Mouse (Mus musculus) cerebellum, postnatal 10 days (tissue): ENCODE measurements at regions not wholly inside any gene's neighbourhood (a gene's known extent, or its start where the extent isn't known, plus 50 kb on each side); places are given as distances from the start of the nearest gene placed in this dataset.

Experiments
- DNase-seq, 2 experiments: peaks; one replicate each; pipeline ENCODE4 v3.0.0; 2021; ENCODE audit warnings: mixed read lengths in 2 of 2

DNA sequence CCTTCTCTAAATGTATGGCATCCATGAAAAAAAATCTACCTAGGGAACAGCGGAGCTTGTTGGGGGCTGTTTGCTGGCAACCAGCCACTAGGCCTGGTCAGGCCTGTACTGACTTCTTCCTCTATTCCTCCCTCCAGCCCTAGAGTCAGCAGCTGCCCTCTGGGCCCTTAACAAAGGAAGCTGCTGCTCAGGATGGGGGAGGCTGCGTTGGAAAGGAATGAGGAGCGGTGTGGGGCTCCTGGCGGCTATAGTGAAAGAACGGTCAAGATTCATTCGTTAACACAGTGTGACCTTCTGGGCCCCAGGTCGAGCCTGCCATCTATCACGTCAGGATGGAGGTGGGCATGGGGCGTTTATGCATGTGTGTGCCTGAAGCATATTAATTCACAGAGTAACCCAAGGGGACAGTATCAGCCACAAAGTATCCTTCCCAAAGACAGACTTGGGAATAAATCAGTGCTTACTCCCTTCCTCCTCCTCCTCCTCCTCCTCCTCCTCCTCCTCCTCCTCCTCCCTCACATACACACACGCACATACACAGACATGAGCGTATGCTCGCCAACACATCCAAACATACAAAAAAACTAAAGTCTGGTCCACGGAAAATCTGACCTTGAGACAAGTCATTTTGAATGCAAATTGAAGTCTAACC, 202.6 kb downstream of the Sox11 start:
- peak in 1 of 2 experiments; percentile 19 for DNase-seq

DNA sequence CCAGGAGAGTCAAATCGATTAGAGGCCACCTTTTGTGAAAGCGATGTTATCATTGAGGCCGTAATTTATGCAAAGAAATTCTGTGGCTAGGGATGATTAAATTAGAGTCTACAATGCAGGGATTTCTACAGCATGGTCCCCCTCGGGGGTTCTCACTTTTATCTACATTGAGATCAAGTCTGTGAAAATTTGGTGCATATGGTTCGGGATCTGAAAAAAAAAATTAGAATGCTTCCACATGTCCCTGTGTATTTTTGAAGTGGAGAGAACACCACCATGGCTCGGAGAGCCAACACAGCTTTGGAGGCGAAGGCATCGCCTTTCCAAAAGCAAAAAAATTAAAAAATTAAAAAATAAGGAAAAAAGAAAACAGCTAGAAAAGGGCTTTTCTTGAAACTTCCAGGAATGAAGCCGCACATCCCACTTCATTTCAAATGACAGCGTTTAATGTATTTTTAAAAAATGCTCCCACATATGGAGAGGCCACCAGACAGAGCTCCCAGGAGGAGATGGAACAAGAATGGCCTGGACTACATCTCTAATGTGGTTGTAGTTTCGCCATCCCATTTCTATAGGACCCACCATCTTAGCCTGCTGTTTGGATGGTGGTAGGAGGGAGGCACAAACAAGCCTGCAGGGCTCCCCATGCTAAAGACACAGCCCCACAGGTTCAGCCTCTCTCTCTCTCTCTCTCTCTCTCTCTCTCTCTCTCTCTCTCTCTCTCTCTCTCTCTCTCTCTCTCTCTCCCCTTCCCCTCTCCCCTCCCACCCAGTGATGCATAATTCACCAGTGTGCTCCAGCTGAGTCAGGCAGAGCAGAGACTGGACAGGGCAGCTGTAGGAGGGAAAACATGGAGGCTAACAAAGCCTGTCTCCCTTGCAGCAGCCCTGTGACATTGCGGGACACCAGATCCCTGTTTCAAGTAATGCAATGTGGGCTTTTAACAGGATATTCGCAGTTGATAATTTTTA, 203.4 kb downstream of the Sox11 start:
- no peak for DNase-seq

DNA sequence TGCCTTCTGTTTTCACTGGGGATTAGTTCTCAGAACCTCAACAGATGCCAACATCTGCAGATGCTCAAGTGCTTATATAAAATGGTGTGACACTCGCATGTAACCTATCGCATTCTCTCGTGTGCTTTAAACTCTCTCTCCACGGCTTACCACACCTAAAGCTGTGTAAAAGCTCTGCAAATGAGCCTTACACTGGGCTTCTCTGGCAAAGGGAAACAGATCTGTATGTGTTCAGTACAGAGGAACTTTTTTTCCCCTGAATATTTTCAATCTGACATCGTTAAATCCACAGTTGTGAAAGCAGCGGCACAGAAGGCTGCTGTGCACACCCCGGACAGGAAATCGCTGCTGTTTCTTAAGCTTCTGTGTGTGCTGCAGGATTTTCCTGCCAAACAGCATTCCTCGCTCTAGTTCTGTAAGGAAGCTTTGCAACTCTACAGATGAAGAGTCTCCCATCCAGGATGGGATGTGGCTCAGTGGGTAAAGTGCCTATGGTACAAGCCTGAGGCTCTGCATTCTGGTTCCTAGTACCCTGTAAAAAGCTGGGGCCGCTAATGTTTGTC, 206.3 kb downstream of the Sox11 start:
- DNase-seq, result no peak

DNA sequence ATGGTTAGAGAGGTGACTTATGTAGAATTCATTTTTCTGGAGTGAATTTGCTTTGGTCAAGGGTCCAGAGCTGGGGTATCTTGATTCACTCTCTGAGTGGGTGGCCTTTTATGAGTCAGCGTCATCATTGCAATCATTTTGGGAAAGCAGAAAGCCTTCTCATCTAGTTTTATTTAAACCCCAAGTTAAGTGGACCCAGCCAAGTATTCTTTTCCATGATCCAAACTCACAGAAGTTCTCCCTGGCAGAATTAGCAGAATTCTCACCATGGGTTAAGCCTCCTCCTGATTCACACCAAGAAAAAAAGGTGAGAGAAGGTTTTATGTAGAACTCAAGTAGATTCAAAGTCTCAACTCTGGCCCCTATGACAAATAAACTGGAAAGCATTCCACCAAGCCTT, 211.8 kb downstream of the Sox11 start:
- DNase-seq, result no peak

DNA sequence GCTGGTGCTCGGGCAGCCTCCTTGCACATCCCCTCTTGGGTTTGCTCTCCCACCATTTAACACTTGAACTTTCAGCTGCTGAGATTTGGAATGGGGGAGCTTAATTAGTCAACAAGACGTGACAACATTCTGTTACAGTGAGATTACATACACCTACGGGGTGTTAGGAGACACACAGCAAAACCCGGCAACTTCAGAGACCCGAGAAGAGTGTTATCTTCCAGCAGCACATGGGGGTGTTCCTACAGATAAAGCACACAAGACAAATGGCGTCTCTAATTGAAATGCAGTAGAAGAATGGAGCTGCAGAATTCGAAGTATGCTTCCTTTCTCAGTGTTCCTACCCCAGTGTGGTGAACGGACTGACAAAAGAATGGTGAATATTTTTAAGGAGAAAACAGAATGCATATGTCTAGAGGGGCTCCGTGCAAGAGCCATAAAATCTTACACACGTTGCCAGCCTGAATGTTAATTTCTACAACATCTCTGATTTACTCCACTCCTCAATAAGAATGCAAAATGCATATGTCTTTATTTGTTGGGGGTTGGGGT, 215.2 kb downstream of the Sox11 start:
- no peak for DNase-seq

DNA sequence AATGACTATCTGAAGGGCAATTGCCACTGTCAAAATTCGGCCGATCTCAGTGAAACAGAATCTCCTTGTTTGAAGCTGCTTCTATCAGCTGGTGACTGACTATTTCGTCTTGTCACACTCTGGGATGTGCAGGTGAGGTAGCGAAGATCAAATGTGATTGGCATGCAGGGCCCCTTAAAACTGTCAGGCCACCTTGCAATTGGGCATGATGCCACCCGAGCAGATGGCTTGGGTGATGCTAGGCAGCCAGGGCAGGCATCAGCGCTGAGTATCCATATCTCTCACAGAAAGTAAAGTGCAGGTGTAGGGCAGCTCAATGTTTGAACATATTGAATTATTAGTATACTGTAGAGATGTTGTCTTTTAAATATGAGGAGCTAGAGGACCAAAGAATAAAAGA, 223.8 kb downstream of the Sox11 start:
- DNase-seq, result peak; percentile 96

DNA sequence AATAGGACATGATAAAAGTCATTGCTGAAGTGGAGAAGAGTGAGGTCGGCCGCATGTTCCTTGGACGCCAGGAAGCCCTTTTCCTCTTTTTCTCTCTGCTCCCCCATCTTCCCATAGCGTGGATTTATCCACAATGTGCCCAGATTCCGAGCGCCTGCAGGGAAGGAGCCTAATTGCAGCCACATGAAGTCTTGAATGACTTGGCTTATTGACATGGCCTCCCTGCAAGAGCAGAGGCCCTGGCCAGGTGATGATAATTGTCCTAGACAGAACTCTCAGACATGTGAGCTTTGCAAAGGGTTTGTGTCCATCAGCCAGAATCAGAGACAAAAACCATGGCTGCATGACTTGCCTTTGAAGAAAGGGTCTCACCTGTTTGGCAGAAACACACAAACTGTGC, 227.0 kb downstream of the Sox11 start:
- peak; percentile 83 to 89 for DNase-seq

DNA sequence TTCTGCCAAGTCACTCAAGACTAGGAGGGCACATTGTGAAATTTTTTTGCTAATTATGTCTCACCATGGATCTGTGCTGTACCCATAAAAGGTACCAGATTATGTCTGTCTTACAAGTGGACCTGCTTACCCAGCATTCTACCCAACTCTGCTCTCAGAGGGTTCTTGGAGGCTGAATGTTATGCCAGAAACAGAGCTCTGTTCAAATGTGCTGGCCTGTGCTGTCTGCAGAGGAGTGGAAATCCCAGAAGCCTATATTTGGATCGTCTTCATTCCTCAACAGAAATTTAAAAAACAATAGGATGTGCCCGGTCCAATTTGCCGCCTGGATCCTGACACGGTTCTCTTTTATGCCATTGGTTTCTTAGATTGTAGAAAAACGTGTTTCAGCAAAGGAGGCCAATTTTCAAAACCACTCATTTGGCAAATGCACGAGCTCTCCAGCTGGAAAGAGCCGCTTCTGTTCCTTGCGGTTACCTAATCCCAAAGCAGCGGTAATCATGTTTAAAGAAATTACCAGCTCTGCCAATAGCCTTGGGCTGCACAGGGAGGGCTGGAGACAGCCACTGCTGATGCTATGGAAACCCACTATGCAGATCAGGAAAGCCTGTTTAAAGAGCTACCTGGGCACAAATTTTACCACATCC, 237.3 kb downstream of the Sox11 start:
- DNase-seq, result peak; percentile 56

DNA sequence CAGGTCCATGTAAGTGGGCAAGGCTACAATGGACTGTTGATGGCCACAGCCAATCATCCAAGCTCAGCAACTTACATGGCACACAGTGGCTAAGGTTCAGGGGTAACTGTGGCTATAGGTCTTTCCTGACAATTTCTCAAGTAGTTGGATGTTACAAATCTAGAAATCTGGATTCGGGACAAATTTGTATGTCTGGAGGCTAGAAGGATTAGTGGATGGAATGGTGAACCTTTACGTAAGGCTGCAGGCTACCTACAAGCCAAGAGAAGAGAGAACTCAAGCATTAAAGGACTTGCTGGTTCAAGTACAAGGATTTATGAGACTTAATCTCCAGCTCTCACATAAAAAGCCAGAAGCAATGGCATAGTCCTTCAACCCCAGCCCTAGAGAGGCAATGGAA, 239.4 kb downstream of the Sox11 start:
- DNase-seq, result no peak

DNA sequence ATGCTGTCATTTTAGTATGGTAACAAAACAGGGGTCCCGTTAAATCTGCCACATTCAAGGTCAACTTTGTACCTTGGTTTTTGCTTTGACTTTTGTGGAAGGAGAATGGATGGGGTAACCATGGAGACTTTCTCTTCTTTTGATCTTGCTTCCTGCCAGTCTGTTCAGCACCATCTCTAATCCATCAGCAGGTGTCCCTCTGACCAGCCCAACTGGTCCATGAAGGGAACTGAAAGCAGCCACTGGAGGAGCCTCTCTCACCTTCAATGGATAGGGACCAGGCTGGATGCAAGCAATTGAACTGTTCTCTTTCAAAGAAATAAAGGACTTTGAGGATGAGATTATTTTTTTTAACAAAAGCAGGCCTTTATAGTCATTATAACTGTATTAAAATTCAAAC, 253.2 kb downstream of the Sox11 start:
- DNase-seq, result no peak

DNA sequence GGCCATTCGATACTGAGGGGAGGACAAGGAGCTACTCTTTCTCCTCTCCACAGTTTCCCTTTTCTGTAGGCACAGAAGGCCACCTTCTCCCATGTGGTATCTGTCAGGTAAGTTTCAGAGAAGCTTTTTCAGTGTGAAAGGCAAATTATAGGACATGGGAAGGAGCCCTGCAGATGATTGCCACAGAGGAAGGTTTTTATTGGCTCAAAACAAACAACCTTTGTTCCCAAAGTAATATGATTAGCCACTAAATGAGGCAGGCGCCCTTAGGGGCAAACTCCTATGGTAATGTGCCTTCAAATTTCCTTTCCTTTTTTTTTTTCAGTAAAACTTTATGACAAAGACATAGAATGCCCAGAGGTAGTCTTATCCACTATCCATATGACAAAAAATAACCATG, 256.5 kb downstream of the Sox11 start:
- no peak for DNase-seq

DNA sequence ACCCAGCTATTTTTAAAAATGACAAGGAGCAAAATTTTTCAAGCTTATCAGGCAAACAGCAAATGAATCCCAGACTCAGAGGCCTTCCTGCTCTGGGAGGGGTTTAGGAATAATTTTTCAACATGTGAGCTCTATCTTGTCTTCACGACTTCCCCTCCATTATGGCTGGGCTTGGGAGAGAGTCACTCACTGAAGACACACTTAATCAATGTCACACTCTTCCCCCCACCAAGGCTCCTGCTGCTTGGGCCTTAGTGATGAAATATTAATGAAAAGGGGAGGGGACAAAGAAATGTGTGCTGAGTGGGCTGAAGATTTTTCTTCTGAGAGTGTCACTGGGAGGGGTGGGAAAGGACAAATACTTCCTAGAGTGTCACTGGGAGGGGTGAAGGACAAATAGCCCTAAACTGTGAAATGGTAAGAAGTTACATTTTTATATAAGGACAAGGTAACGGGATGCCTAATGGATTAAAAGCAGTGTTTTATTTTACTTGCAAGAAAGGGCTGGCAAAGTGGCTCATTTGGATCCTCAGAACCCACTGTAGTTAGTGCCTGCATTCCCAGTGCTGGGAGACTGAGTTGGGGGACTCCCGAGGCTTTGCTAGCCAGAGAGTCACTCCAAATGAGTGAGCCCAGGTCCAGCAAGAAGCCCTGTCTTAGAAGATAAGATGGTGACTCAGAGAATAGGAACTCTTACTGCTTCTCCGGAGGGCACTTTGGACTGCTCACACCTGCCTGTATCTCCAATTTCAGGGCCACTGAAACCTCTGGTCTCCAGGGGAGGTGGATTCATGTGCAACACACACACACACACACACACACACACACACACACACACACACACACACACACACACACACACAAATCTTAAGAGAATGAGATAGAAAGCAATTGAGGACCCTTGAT, 258.5 kb downstream of the Sox11 start:
- peak in 1 of 2 experiments; percentile 23 for DNase-seq

DNA sequence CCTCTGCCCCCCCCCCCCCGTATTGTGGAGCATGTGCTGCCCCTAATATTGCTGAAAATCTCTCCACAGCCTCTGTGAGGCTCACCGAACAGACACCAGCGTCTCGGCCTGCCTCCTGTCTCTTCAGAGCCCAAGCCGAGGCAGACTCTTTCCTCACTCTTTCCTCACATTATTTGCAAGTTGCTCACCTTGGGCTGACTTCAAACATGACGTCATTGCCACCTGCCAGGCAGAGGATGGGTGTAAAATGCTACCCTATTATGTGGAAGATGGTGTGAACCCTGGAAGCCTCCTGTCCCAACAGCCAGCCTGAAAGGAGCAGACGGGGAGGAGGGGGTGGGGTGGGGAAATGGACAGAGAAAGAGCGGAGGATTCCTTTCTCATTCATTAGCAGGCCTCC, 259.3 kb downstream of the Sox11 start:
- peak; percentile 80 to 83 for DNase-seq

DNA sequence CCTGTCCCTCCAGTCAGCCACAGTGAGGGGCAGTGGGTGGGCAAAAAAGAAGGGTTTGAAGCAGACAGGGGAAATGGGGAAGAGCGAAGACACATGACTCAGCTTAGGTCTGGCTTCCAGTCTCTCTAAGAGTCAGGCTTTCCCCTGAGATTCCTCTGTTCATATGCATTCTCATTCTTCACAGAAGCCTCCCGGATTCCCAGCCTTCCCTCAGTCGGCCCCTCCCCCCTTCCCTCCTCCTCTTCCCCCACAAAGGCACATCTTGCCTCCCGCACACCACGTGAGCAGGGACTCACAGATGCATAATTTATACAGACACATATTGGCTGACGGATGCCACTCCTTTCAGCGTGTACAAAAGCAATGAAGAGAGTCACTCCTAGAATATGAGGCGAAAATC, 259.8 kb downstream of the Sox11 start:
- peak; percentile 86 to 90 for DNase-seq

DNA sequence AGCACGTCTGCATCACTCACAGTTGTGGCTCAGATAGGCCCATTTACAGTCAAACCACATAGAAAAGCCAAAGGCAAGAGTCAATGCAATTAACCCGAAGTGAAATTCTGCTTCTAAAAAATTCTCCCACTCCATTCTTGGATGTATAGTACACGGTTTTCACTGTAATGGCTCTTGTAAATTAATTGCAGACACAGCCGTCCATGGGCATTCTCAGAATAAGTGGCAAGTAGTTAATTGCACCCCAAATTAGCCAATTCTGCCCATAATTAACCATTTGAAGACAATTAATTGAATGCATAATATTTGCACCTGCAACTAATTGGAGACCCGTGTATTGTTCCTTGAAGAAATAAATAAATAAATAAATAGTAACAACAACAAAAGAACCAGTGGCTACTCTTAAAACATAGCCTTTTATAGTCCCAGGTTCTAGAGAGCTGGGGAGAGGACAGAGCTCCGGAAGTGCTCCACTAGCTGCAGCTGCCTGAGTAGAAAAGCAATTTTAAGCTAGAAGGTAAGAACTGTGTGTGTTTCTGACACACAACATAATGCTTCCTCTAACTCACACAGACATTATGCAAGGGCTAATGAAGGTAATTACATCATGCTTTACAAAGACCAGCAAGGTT, 266.2 kb downstream of the Sox11 start:
- DNase-seq, result no peak

DNA sequence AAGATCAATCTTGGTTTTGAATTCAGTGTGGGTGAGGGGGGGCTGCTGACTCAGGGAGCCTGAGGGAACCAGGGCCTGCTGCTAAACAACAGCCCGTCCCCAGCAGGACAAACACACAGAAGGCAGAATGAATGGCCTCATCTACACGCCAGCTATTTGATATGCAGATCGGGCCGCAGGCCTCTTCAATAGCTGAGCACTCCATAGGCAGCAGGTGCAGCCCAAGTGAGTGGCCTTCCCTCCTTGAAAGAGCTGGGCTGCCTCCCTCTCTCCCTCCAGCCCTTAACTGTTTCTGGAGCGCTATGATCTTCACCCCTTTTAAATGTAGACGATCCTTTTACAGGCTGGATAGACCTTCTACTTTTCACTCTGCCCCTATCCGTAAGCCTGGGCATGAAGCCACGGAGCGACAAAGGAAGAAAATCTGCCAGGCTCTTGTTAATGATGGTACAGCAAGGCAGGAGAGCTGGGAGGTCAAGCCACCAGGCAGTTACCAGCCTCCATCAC, 277.3 kb downstream of the Sox11 start:
- DNase-seq, result peak; percentile 77 to 82

DNA sequence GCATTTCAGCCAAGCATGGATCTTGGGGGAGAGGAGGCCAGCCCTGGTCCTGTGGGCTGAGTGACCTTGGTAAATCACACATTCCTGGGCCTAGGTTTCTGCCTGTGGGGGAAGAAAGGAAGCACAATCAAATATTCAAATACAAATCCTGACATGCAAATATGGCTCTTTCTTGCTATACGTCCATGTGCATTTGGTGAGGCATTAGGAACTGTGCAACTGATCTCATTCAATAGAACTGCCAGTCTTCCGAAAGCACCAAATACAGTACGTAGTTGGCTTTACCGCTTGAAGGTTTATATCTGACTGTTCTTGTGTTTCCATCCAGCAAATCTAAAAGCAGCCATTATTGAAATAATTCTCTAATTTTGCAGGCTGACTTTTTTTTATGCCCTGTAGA, 278.9 kb downstream of the Sox11 start:
- DNase-seq, result peak in 1 of 2 experiments; percentile 28

DNA sequence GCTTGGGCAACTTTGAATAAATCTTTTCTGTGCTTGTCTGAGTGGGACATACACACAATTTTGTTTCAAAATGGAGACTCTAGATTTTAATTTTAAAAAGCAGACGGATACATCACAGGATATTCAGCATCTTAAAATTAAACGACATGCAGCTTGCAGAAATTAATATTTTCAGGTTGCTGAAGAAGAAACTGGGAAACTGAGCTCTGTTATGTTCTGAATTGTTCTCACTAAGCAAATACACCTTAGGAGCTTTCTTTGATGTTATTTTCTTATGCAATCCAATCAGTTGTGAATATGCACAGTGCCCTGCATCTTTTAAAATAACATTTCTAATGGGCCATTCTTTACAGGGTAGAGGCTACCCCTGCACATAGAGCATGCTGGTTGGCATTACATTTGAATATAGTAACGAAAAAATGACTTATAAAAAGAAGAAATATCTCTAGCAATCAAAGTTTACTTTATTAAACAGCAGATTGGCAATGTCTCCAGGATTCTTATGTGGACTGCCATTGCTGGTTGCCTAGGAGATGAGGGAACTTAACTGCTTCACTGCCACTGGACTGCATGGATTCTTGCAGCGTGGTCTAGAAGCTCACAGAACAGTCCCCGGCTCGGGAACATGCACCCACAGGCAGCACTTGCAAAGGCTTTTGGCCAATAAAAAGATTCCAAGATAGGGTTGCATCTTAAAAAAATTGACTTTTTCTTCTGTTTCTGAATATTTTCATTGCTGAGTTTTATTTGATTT, 279.7 kb downstream of the Sox11 start:
- peak; percentile 47 to 48 for DNase-seq

DNA sequence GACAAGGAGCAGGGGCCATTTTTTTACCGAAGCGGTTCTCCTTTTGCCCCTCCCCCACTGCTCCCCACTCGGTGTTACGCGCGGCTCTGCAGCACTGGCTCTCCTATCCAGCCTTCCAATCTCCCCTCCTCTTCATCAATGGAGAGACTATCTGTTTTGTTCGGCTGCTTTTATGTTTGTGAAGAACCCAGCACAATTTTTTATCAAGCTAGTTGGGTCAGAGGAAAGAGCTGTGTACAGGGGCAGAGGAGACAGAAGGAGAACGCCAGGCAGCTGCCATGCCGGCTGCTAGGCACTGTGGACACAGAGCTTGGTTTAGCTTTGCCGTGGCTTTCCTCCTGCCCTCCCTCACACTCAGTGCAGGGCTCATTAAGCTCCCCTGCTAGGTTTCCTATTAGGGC, 280.3 kb downstream of the Sox11 start:
- peak; percentile 84 to 87 for DNase-seq
